ENCODE assay signal across 22 mouse cellular contexts in the genomic region with DNA sequence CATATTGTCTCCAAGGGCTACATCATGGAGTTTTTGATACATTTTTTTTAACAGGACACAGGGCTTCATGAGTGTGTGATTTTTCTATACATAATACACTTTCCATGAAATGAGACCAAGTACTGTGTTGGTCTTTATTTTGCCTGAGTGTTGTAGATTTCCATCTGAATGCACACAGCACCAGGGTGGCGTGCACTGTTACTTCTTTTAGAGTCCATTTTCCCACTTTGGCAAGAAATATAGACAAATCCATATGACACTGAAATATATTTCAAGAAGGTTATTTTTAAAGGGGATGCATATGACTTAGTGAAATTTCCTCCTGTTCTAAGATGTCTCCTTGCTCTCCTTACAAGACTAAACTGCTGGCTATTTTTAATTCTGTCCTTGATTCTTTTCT.
DNase-seq lines count a peak whose midpoint lies in the region; ATAC-seq lines count a peak whose summit lies in the region.
"Had no signal": no experiment of that assay in that cellular context is flagged by ENCODE, and none has a peak within 500 bp of the region (broad histone marks: within the 10 kb centered on the region; RNA-seq: fewer than 3 reads in every experiment).

No protein-coding gene starts in this region.

- H3K36me3 ChIP-seq in forebrain, embryonic 10.5 days (replicated peaks) = no peaks in the 10 kb centered on the region
- H3K36me3 ChIP-seq: G1E had no signal

- no peaks in the 10 kb centered on the region for H3K27me3 ChIP-seq in forebrain, embryonic 10.5 days (ENCODE audit: poor library complexity, severe bottlenecking)
- H3K27me3 ChIP-seq: CH12.LX had no signal

- no peaks in the 10 kb centered on the region for H3K9me3 ChIP-seq in forebrain, embryonic 10.5 days
- H3K9me3 ChIP-seq: G1E had no signal

- ATAC-seq in frontal cortex, adult (ENCODE audit: low TSS enrichment) = peak; percentile 75
- ATAC-seq: activated CD4-positive, CD25-positive, alpha-beta regulatory T cell, adult 4 months; CD4-positive, CD25-positive, alpha-beta regulatory T cell, adult 4 months; Patski had no signal

- WGBS in forebrain, embryonic 10.5 days = 92% methylated on average over 1 of the region's 1 CpGs

- H3K27ac ChIP-seq in forebrain, embryonic 10.5 days = no peak overlapping the region

- H3K4me3 ChIP-seq in forebrain, embryonic 10.5 days = no peak overlapping the region

- no peaks in the 10 kb centered on the region for H3K4me1 ChIP-seq in forebrain, embryonic 10.5 days

- DNase-seq in frontal cortex, postnatal 25 days (ENCODE audit: low spot score in 2 of 2) = no peak
- peak; percentile 16 for DNase-seq in brain, adult 2 months (ENCODE audit: low read depth, low spot score)
- peak; percentile 26 for DNase-seq in telencephalon, adult 2 months (ENCODE audit: low read depth, low spot score)
- no peak for DNase-seq in forebrain, embryonic 10.5 days (ENCODE audit: extremely low spot score, low spot score)
- no peak for DNase-seq in cerebellum, postnatal 10 days
- DNase-seq: adrenal gland, adult 2 months; adrenal gland, adult 8-10 months; adrenal gland, postnatal 10 days; adrenal gland, postnatal 14 days; adrenal gland, postnatal 25 days; adrenal gland, postnatal 36 days; B cell, adult 2 months; cerebellum, adult 11 months; cerebellum, adult 11-12 months; cerebellum, adult 18-20 months; cerebellum, adult 2 months had no signal

Comparison
In these comparisons a context has a peak if more than half of its experiments do, and no peak if none do; other contexts are left out.
1. DNase-seq: peak in brain, adult 2 months (single experiment) and telencephalon, adult 2 months (single experiment); none in frontal cortex, postnatal 25 days (0 of 2), forebrain, embryonic 10.5 days (single experiment) and cerebellum, postnatal 10 days (0 of 2).